In genomic region chr10:59444106-59444505, GRCm38 (mm10) we compare ENCODE assay signal across 26 mouse cellular contexts. TPM values are rescaled to one million over a fixed set of nuclear protein-coding genes. Genes with fewer than 3 reads are reported as not detected.
"Had no signal": no experiment of that assay in that cellular context is flagged by ENCODE, and none has a peak within 500 bp of the region (broad histone marks: within the 10 kb centered on the region; RNA-seq: fewer than 3 reads in every experiment).

No protein-coding gene starts in this region.

- H3K9me3 ChIP-seq: limb, embryonic 10.5 days; limb, embryonic 13.5 days; liver, embryonic 12.5 days; liver, embryonic 15.5 days; midbrain, embryonic 13.5 days had no signal

- H3K4me2 ChIP-seq: limb, embryonic 13.5 days; liver, embryonic 12.5 days; liver, embryonic 15.5 days; midbrain, embryonic 13.5 days had no signal

- H3K27ac ChIP-seq: kidney, postnatal 0 days; layer of hippocampus, adult 2 months; limb, embryonic 10.5 days; limb, embryonic 13.5 days; liver, embryonic 12.5 days; liver, embryonic 15.5 days; midbrain, embryonic 13.5 days; stomach, postnatal 0 days had no signal

- H3K4me3 ChIP-seq: layer of hippocampus, adult 2 months; limb, embryonic 10.5 days; limb, embryonic 13.5 days; liver, embryonic 12.5 days; liver, embryonic 15.5 days; midbrain, embryonic 13.5 days had no signal

- ATAC-seq: liver, embryonic 12.5 days; midbrain, embryonic 13.5 days had no signal

- H3K9ac ChIP-seq: limb, embryonic 13.5 days; liver, embryonic 12.5 days; liver, embryonic 15.5 days; midbrain, embryonic 13.5 days had no signal

- H3K27me3 ChIP-seq: limb, embryonic 13.5 days; liver, embryonic 12.5 days; liver, embryonic 15.5 days; midbrain, embryonic 13.5 days had no signal

- H3K36me3 ChIP-seq: limb, embryonic 10.5 days; liver, embryonic 12.5 days; liver, embryonic 15.5 days; midbrain, embryonic 13.5 days had no signal

- H3K4me1 ChIP-seq: liver, embryonic 15.5 days had no signal

- DNase-seq: kidney, adult 18-20 months; kidney, adult 9 months; kidney, postnatal 25 days; layer of hippocampus, adult 9-11 months; lung, adult 18-20 months; lung, postnatal 14 days; lung, postnatal 4 days; right cerebral cortex, postnatal 4 days; thymus, adult 2 months; thymus, postnatal 14 days; thymus, postnatal 4 days had no signal

RNA-seq across cellular contexts. Expression of gene Oit3, which starts 2.5 kb away (rescaled TPM):
- polyA plus RNA-seq: neural tube, embryonic 14.5 days had no signal

RNA-seq across cellular contexts. Expression of gene Pla2g12b, which starts 40.6 kb away (rescaled TPM):
- total RNA-seq: layer of hippocampus, adult 2 months; layer of hippocampus, postnatal 25 days; left cerebral cortex, adult 18-20 months; left cerebral cortex, postnatal 25 days; megakaryocyte, adult 5-6 weeks; midbrain, postnatal 0 days had no signal
- polyA plus RNA-seq: limb, embryonic 10.5 days; limb, embryonic 13.5 days; midbrain, embryonic 13.5 days; midbrain, postnatal 0 days; neural tube, embryonic 11.5 days; neural tube, embryonic 14.5 days; thymus, adult 2 months had no signal
